Mouse (Mus musculus): ENCODE results near the gene Slu7.

The Slu7 gene

GRCm38 (mm10) chr11:43493815-43494409, 60.4 kb downstream of the Slu7 start:
- no peak for TF ChIP-seq GATA4 (IDR thresholded peaks at IDR 0.05; ENCODE audit: insufficient replicate concordance, low read length)

GRCm38 (mm10) chr11:43495037-43495436, 61.5 kb downstream of the Slu7 start:
- no peak for TF ChIP-seq GATA4 (IDR thresholded peaks at IDR 0.05; ENCODE audit: insufficient replicate concordance, low read length)

- no peak for TF ChIP-seq GATA4 (IDR thresholded peaks at IDR 0.05; ENCODE audit: insufficient replicate concordance, low read length)
Observed at GRCm38 (mm10) chr11:43495532-43495931, 62.0 kb downstream of the Slu7 start.

Measured in liver, adult (tissue).